Mouse (Mus musculus): ENCODE data around the gene Zdhhc22. TPM values are rescaled to one million over a fixed set of nuclear protein-coding genes. Genes with fewer than 3 reads are reported as not detected.

The Zdhhc22 gene
- polyA plus RNA-seq, 1 experiment: 0.01 TPM

DNA sequence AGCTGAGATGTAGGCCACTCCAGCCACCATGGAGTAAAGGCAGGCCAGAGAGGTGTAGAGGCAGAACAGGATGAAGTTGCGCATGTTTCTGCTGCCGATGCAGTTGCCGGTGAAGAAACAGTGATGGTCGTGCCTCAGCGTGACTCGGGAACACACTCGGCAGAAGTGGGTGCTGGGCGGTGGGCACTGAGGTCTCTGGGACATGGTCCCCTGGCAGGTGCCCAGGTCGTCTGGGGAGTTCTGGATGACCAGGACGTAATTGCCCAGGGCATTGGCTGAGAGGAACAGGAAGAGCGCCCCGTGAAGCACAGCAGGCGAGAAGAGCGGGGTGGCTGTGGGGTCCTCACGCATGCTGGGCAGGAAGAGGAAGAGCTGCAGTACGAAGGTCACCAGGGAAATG, 2.0 kb downstream of the Zdhhc22 start:
- no peak overlapping the region for H3ac ChIP-seq (ENCODE audit: control insufficient read depth, insufficient read length)
- no peaks in the 10 kb centered on the region for H3K36me3 ChIP-seq (ENCODE audit: control insufficient read depth, insufficient read depth)
- no peak for TF ChIP-seq POLR2AphosphoS2 (IDR thresholded peaks at IDR 0.05; ENCODE audit: insufficient read length, low read depth)
- no peak for TF ChIP-seq SRF (IDR thresholded peaks at IDR 0.05; ENCODE audit: control insufficient read depth, insufficient read length, low read depth)
- TF ChIP-seq MYOD1 (IDR thresholded peaks at IDR 0.05; ENCODE audit: control insufficient read depth in 1 of 3, insufficient read length in 2 of 3, low read depth in 2 of 3): no peak
- H3K79me2 ChIP-seq (ENCODE audit: control insufficient read depth, insufficient read depth): no peaks in the 10 kb centered on the region
- H3K4me3 ChIP-seq: no peak overlapping the region
- no peak overlapping the region for H3K4me2 ChIP-seq (ENCODE audit: low read depth)
- H3K27me3 ChIP-seq (ENCODE audit: control insufficient read depth, insufficient read depth, insufficient read length): peaks cover 56% of the 10 kb centered on the region

DNA sequence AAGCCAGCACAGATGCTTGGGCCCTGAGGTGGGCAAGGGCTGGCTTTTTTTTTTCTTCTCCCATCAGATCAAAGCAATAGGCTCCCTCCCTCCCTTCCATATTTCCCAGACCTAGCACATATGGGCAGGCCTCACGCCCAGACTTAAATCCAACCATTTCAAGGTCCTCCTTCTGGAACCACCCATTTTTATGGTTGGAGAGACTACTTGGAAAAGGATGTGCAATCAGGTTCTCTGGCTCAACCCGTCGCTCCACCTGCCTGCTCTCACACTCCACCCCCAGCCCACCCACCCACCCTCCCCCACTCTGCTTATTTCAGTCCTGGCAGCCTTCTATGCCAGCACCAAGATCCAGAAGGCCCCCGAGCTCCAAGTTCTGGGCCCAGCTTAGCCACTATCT, 3.7 kb downstream of the Zdhhc22 start:
- Histone ChIP-seq H3K4me3 (no peak overlapping the region), H3ac (ENCODE audit: control insufficient read depth, insufficient read length) (no peak overlapping the region), H3K36me3 (ENCODE audit: control insufficient read depth, insufficient read depth) (no peaks in the 10 kb centered on the region), H3K79me2 (ENCODE audit: control insufficient read depth, insufficient read depth) (no peaks in the 10 kb centered on the region), H3K27me3 (ENCODE audit: control insufficient read depth, insufficient read depth, insufficient read length) (peaks cover 48% of the 10 kb centered on the region), H3K4me2 (ENCODE audit: low read depth) (no peak overlapping the region)
- no peak for TF ChIP-seq TCF12 (IDR thresholded peaks at IDR 0.05; ENCODE audit: insufficient read depth, poor library complexity, severe bottlenecking)
- no peak for TF ChIP-seq SRF (IDR thresholded peaks at IDR 0.05; ENCODE audit: control insufficient read depth, insufficient read length, low read depth)
- TF ChIP-seq USF1 (IDR thresholded peaks at IDR 0.05; ENCODE audit: low read depth): no peak
- no peak for TF ChIP-seq TCF3 (IDR thresholded peaks at IDR 0.05; ENCODE audit: insufficient read length, low read depth)
- TF ChIP-seq POLR2A (IDR thresholded peaks at IDR 0.05; ENCODE audit: insufficient read length, low read depth): no peak
- TF ChIP-seq MAX (IDR thresholded peaks at IDR 0.05; ENCODE audit: low read depth): no peak
- no peak for TF ChIP-seq E2F4 (IDR thresholded peaks at IDR 0.05; ENCODE audit: insufficient read depth)
- no peak for TF ChIP-seq MYOG (IDR thresholded peaks at IDR 0.05; ENCODE audit: control insufficient read depth in 1 of 3, insufficient read depth in 1 of 3, insufficient read length in 2 of 3, low read depth in 2 of 3)
- no peak for TF ChIP-seq CEBPB (IDR thresholded peaks at IDR 0.05; ENCODE audit: insufficient read depth, poor library complexity, severe bottlenecking)

DNA sequence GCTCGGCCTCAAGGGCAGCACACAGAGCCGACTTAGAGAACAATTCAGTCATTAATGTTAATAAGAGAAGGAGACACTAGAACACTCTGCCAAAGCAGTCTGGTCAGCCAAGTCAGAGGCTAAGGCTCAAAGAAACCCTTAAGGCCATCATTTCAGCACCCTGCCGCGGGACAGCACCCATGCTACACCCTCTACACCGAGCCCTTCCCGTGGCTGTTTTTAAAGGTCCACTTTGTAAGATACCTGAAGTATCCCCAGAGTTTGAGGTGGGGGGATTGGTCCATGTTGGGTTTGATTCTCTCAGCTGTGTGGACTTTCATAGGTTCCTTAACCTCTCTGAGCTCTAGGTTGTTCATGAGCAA, 6.1 kb downstream of the Zdhhc22 start:
- Histone ChIP-seq H3K27me3 (ENCODE audit: control insufficient read depth, insufficient read depth, insufficient read length) (peaks cover 48% of the 10 kb centered on the region), H3ac (ENCODE audit: control insufficient read depth, insufficient read length) (no peak overlapping the region), H3K4me3 (no peak overlapping the region), H3K4me2 (ENCODE audit: low read depth) (no peak overlapping the region), H3K79me2 (ENCODE audit: control insufficient read depth, insufficient read depth) (no peaks in the 10 kb centered on the region), H3K36me3 (ENCODE audit: control insufficient read depth, insufficient read depth) (no peaks in the 10 kb centered on the region)
- TF ChIP-seq MYOD1 (IDR thresholded peaks at IDR 0.05; ENCODE audit: control insufficient read depth in 1 of 3, insufficient read length in 2 of 3, low read depth in 2 of 3) (no peak), SRF (IDR thresholded peaks at IDR 0.05; ENCODE audit: control insufficient read depth, insufficient read length, low read depth) (no peak), USF1 (IDR thresholded peaks at IDR 0.05; ENCODE audit: low read depth) (no peak), TCF12 (IDR thresholded peaks at IDR 0.05; ENCODE audit: insufficient read depth, poor library complexity, severe bottlenecking) (no peak), REST (IDR thresholded peaks at IDR 0.05; ENCODE audit: insufficient read depth, insufficient read length) (peak; percentile 87), TCF3 (IDR thresholded peaks at IDR 0.05; ENCODE audit: insufficient read length, low read depth) (no peak), MAX (IDR thresholded peaks at IDR 0.05; ENCODE audit: low read depth) (peak; percentile 52), E2F4 (IDR thresholded peaks at IDR 0.05; ENCODE audit: insufficient read depth) (no peak)

GRCm38 (mm10) chr12:86983470-86984193, 6.6 kb downstream of the Zdhhc22 start:
- TF ChIP-seq REST (IDR thresholded peaks at IDR 0.05; ENCODE audit: insufficient read depth, insufficient read length): peak; percentile 98
- TF ChIP-seq MYOD1 (IDR thresholded peaks at IDR 0.05; ENCODE audit: control insufficient read depth in 1 of 3, insufficient read length in 2 of 3, low read depth in 2 of 3): no peak
- TF ChIP-seq USF1 (IDR thresholded peaks at IDR 0.05; ENCODE audit: low read depth): no peak
- H3ac ChIP-seq (ENCODE audit: control insufficient read depth, insufficient read length): no peak overlapping the region
- H3K79me2 ChIP-seq (ENCODE audit: control insufficient read depth, insufficient read depth): no peaks in the 10 kb centered on the region
- no peak overlapping the region for H3K4me2 ChIP-seq (ENCODE audit: low read depth)
- H3K27me3 ChIP-seq (ENCODE audit: control insufficient read depth, insufficient read depth, insufficient read length): peaks cover 46% of the 10 kb centered on the region
- no peak overlapping the region for H3K4me3 ChIP-seq
- no peaks in the 10 kb centered on the region for H3K36me3 ChIP-seq (ENCODE audit: control insufficient read depth, insufficient read depth)

DNA sequence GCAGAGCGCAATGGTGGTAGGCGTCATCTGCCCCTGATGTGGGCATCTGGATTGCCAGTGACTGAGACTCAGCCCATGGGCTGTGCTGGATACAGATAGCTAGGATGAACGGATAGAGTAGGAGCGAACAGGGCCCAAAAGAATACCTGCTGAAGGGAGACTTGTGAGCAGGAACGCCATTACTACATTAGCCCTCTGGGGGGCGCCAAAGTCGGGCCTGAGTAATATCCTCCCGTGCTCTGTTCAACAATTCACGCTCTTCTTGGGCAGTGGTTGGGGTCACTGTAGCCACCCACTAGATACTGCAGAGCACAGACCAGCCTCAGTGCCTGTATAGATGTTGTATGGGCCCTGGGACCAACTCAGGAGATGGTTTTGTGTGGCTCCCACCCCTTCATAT, 9.1 kb downstream of the Zdhhc22 start:
- Histone ChIP-seq H3K4me3 (no peak overlapping the region), H3K4me2 (ENCODE audit: low read depth) (no peak overlapping the region)

More for the DNA sequence above, 9.1 kb downstream of the Zdhhc22 start:
- peaks cover 33% of the 10 kb centered on the region for H3K27me3 ChIP-seq (ENCODE audit: control insufficient read depth, insufficient read depth, insufficient read length)
- TF ChIP-seq MYOD1 (IDR thresholded peaks at IDR 0.05; ENCODE audit: control insufficient read depth in 1 of 3, insufficient read length in 2 of 3, low read depth in 2 of 3) (no peak), E2F4 (IDR thresholded peaks at IDR 0.05; ENCODE audit: insufficient read depth) (no peak), REST (IDR thresholded peaks at IDR 0.05; ENCODE audit: insufficient read depth, insufficient read length) (no peak), USF1 (IDR thresholded peaks at IDR 0.05; ENCODE audit: low read depth) (no peak), SRF (IDR thresholded peaks at IDR 0.05; ENCODE audit: control insufficient read depth, insufficient read length, low read depth) (no peak), TCF3 (IDR thresholded peaks at IDR 0.05; ENCODE audit: insufficient read length, low read depth) (no peak), POLR2AphosphoS2 (IDR thresholded peaks at IDR 0.05; ENCODE audit: insufficient read length, low read depth) (no peak), MAX (IDR thresholded peaks at IDR 0.05; ENCODE audit: low read depth) (no peak), POLR2A (IDR thresholded peaks at IDR 0.05; ENCODE audit: insufficient read length, low read depth) (no peak), MYOG (IDR thresholded peaks at IDR 0.05; ENCODE audit: control insufficient read depth in 1 of 3, insufficient read depth in 1 of 3, insufficient read length in 2 of 3, low read depth in 2 of 3) (no peak), TCF12 (IDR thresholded peaks at IDR 0.05; ENCODE audit: insufficient read depth, poor library complexity, severe bottlenecking) (no peak), CEBPB (IDR thresholded peaks at IDR 0.05; ENCODE audit: insufficient read depth, poor library complexity, severe bottlenecking) (no peak)
- no peaks in the 10 kb centered on the region for H3K36me3 ChIP-seq (ENCODE audit: control insufficient read depth, insufficient read depth)
- no peak overlapping the region for H3ac ChIP-seq (ENCODE audit: control insufficient read depth, insufficient read length)
- no peaks in the 10 kb centered on the region for H3K79me2 ChIP-seq (ENCODE audit: control insufficient read depth, insufficient read depth)
